Mouse (Mus musculus) kidney, embryonic 15.5 days (tissue): Measurements from ENCODE around the gene Slc25a11. TPM values are rescaled to one million over a fixed set of nuclear protein-coding genes. Genes with fewer than 3 reads are reported as not detected.

Experiments
- ATAC-seq: fragments of 200-750 bp; cut with Nextera tagmentation; replicated peaks from 2 replicates; pipeline ENCODE4 v1.8.0; 2017; ENCODE audit warnings: moderate TSS enrichment; ENCODE audit not compliant: low FRiP score
- H3K27ac ChIP-seq: fragments of 300-500 bp; sonication (generic); 2 replicates; pipeline ENCODE4 v1.5.1; 2015; ENCODE audit warnings: mild to moderate bottlenecking, inconsistent platforms
- H3K27me3 ChIP-seq: fragments of 300-500 bp; sonication (generic); 2 replicates; pipeline ENCODE4 v1.6.1; 2015; ENCODE audit warnings: inconsistent platforms
- H3K36me3 ChIP-seq: fragments of 300-500 bp; sonication (generic); 2 replicates; pipeline ENCODE4 v1.6.1; 2015; ENCODE audit warnings: inconsistent platforms
- H3K4me1 ChIP-seq: fragments of 300-500 bp; sonication (generic); 2 replicates; pipeline ENCODE4 v1.6.1; 2015; ENCODE audit warnings: inconsistent platforms
- H3K4me2 ChIP-seq: fragments of 300-500 bp; sonication (generic); 2 replicates; pipeline ENCODE4 v1.6.1; 2015; ENCODE audit warnings: moderate library complexity, mild to moderate bottlenecking, inconsistent platforms
- H3K4me3 ChIP-seq: fragments of 300-500 bp; sonication (generic); replicated peaks from 2 replicates; pipeline ENCODE4 v1.5.1; 2015; ENCODE audit warnings: mild to moderate bottlenecking, inconsistent platforms
- H3K9ac ChIP-seq: fragments of 300-500 bp; sonication (generic); 2 replicates; pipeline ENCODE4 v1.6.1; 2015; ENCODE audit warnings: mild to moderate bottlenecking, inconsistent platforms
- H3K9me3 ChIP-seq: fragments of 300-500 bp; sonication (generic); replicated peaks from 2 replicates; pipeline ENCODE4 v1.6.1; 2016; ENCODE audit warnings: inconsistent platforms
- WGBS: fragments of 180-500 bp; shearing (Covaris S2); methylation state at CpG from one replicate; pipeline ENCODE4 v1.1.7; 2015; ENCODE audit warnings: mixed read lengths; 5-methylcytosine and 5-hydroxymethylcytosine counted together
- polyA plus RNA-seq: library from polyadenylated mRNA; unstranded; fragments of >200 nt; fragmentation: Nextera tagmentation; extraction: Ambion mirVana; gene quantifications from 2 replicates; pipeline ENCODE4 v1.2.1, GENCODE M21; 2015

Gene Slc25a11
- polyA plus RNA-seq, 1 experiment from 2014 or later: 186 TPM

GRCm38 (mm10) chr11:70678576-70678975 lies 31.3 kb upstream of the Slc25a11 start:
- H3K36me3 ChIP-seq: peaks cover 81% of the 10 kb centered on the region
- H3K9ac ChIP-seq: no peak overlapping the region
- 73% methylated on average over 2 of the region's 2 CpGs for WGBS
- H3K4me3 ChIP-seq: no peak overlapping the region
- H3K4me2 ChIP-seq: no peak overlapping the region
- H3K9me3 ChIP-seq: no peaks in the 10 kb centered on the region
- ATAC-seq: no peak
- no peaks in the 10 kb centered on the region for H3K27me3 ChIP-seq
- no peak overlapping the region for H3K27ac ChIP-seq
- peaks cover 6% of the 10 kb centered on the region; the same call in 1 of the 2 replicates for H3K4me1 ChIP-seq

GRCm38 (mm10) chr11:70678092-70678491 lies 30.8 kb upstream of the Slc25a11 start:
- 81% methylated on average over 9 of the region's 9 CpGs for WGBS
- H3K4me2 ChIP-seq: no peak overlapping the region
- ATAC-seq: no peak

GRCm38 (mm10) chr11:70674501-70674900 lies 27.2 kb upstream of the Slc25a11 start:
- WGBS: 72% methylated on average over 11 of the region's 11 CpGs
- no peak overlapping the region for H3K9ac ChIP-seq
- H3K9me3 ChIP-seq: no peaks in the 10 kb centered on the region

More at GRCm38 (mm10) chr11:70678092-70678491, 30.8 kb upstream of the Slc25a11 start:
- H3K4me3 ChIP-seq: no peak overlapping the region
- H3K27ac ChIP-seq: no peak overlapping the region
- H3K4me1 ChIP-seq: peaks cover 6% of the 10 kb centered on the region; the same call in 1 of the 2 replicates
- peaks cover 77% of the 10 kb centered on the region for H3K36me3 ChIP-seq
- no peaks in the 10 kb centered on the region for H3K9me3 ChIP-seq
- no peak overlapping the region for H3K9ac ChIP-seq
- no peaks in the 10 kb centered on the region for H3K27me3 ChIP-seq

GRCm38 (mm10) chr11:70674014-70674413 lies 26.7 kb upstream of the Slc25a11 start:
- peaks cover 62% of the 10 kb centered on the region for H3K36me3 ChIP-seq
- H3K27ac ChIP-seq: no peak overlapping the region
- WGBS: 77% methylated on average over 6 of the region's 6 CpGs
- no peak overlapping the region for H3K9ac ChIP-seq
- ATAC-seq: no peak
- H3K9me3 ChIP-seq: no peaks in the 10 kb centered on the region
- no peak overlapping the region for H3K4me3 ChIP-seq
- H3K4me1 ChIP-seq: peaks cover 17% of the 10 kb centered on the region
- H3K27me3 ChIP-seq: no peaks in the 10 kb centered on the region
- no peak overlapping the region for H3K4me2 ChIP-seq

More at GRCm38 (mm10) chr11:70674501-70674900, 27.2 kb upstream of the Slc25a11 start:
- no peak overlapping the region for H3K27ac ChIP-seq
- H3K27me3 ChIP-seq: no peaks in the 10 kb centered on the region
- H3K4me3 ChIP-seq: no peak overlapping the region
- peaks cover 66% of the 10 kb centered on the region for H3K36me3 ChIP-seq
- H3K4me2 ChIP-seq: no peak overlapping the region
- peaks cover 16% of the 10 kb centered on the region for H3K4me1 ChIP-seq
- no peak for ATAC-seq

GRCm38 (mm10) chr11:70671333-70672047 lies 24.2 kb upstream of the Slc25a11 start:
- peak overlapping the region; percentile 91 for H3K4me2 ChIP-seq
- H3K4me3 ChIP-seq: 0 out of 2 replicates have a peak overlapping the region, but pooled peaks have one; percentile 2
- H3K4me1 ChIP-seq: peaks cover 35% of the 10 kb centered on the region
- H3K9me3 ChIP-seq: no peaks in the 10 kb centered on the region
- H3K36me3 ChIP-seq: peaks cover 53% of the 10 kb centered on the region
- H3K27ac ChIP-seq: peak overlapping the region; percentile 100; the same call in 1 of the 2 replicates
- H3K27me3 ChIP-seq: no peaks in the 10 kb centered on the region
- 88% methylated on average over 16 of the region's 16 CpGs for WGBS
- H3K9ac ChIP-seq: 0 out of 2 replicates have a peak overlapping the region, but pooled peaks have one; percentile 14
- ATAC-seq: no peak

GRCm38 (mm10) chr11:70670483-70670882 lies 23.2 kb upstream of the Slc25a11 start:
- peaks cover 54% of the 10 kb centered on the region for H3K36me3 ChIP-seq
- ATAC-seq: no peak
- H3K9ac ChIP-seq: peak overlapping the region; percentile 75
- H3K9me3 ChIP-seq: no peaks in the 10 kb centered on the region
- H3K4me3 ChIP-seq: peak overlapping the region; percentile 82
- WGBS: 45% methylated on average over 14 of the region's 14 CpGs
- H3K27me3 ChIP-seq: no peaks in the 10 kb centered on the region
- peak overlapping the region; percentile 91 for H3K4me2 ChIP-seq
- H3K4me1 ChIP-seq: peaks cover 35% of the 10 kb centered on the region
- peak overlapping the region; percentile 100 for H3K27ac ChIP-seq

GRCm38 (mm10) chr11:70669582-70670345 lies 22.5 kb upstream of the Slc25a11 start:
- WGBS: under 1% methylated on average over 31 of the region's 31 CpGs
- Histone ChIP-seq H3K27me3 (no peaks in the 10 kb centered on the region), H3K9ac (peak overlapping the region; percentile 75), H3K4me2 (peak overlapping the region; percentile 91), H3K36me3 (peaks cover 54% of the 10 kb centered on the region), H3K9me3 (no peaks in the 10 kb centered on the region), H3K27ac (peak overlapping the region; percentile 100), H3K4me3 (peak overlapping the region; percentile 82), H3K4me1 (peaks cover 35% of the 10 kb centered on the region)
- peak; percentile 22 for ATAC-seq

- WGBS: under 1% methylated on average over 44 of the region's 44 CpGs
- Histone ChIP-seq H3K27ac (peak within 1 kb of the TSS; percentile 100), H3K27me3 (no peaks in the 10 kb centered on the region), H3K4me3 (peak within 1 kb of the TSS; percentile 82), H3K4me1 (peaks cover 35% of the 10 kb centered on the region), H3K9me3 (no peaks in the 10 kb centered on the region), H3K4me2 (peak within 1 kb of the TSS; percentile 91), H3K36me3 (peaks cover 54% of the 10 kb centered on the region), H3K9ac (peak within 1 kb of the TSS; percentile 75)
- peak; percentile 97 for ATAC-seq
These were observed 21.7 kb upstream of the Slc25a11 start, which contains the start of gene Spag7 for GRCm38 (mm10) chr11:70668771-70669505. Gene Spag7 (minus strand): TSS chr11:70669416.

- WGBS: under 1% methylated on average over 15 of the region's 15 CpGs
- peak overlapping the region; percentile 91 for H3K4me2 ChIP-seq
- no peaks in the 10 kb centered on the region for H3K9me3 ChIP-seq
- no peaks in the 10 kb centered on the region for H3K27me3 ChIP-seq
- peaks cover 35% of the 10 kb centered on the region for H3K4me1 ChIP-seq
- H3K27ac ChIP-seq: peak overlapping the region; percentile 100
- peak overlapping the region; percentile 82 for H3K4me3 ChIP-seq
- H3K9ac ChIP-seq: peak overlapping the region; percentile 60
- peaks cover 55% of the 10 kb centered on the region for H3K36me3 ChIP-seq
- no peak; the same call in 1 of the 2 replicates for ATAC-seq
These were observed 21.1 kb upstream of the Slc25a11 start for GRCm38 (mm10) chr11:70668335-70668770.

GRCm38 (mm10) chr11:70667271-70668150 lies 20.2 kb upstream of the Slc25a11 start:
- no peaks in the 10 kb centered on the region for H3K9me3 ChIP-seq
- peaks cover 35% of the 10 kb centered on the region for H3K4me1 ChIP-seq
- H3K27me3 ChIP-seq: no peaks in the 10 kb centered on the region
- H3K4me2 ChIP-seq: peak overlapping the region; percentile 91
- H3K4me3 ChIP-seq: peak overlapping the region; percentile 82
- 60% methylated on average over 14 of the region's 14 CpGs for WGBS
- peaks cover 59% of the 10 kb centered on the region for H3K36me3 ChIP-seq
- H3K9ac ChIP-seq: peak overlapping the region; percentile 60
- ATAC-seq: no peak
- peak overlapping the region; percentile 100 for H3K27ac ChIP-seq

GRCm38 (mm10) chr11:70666687-70667086 lies 19.4 kb upstream of the Slc25a11 start:
- H3K4me1 ChIP-seq: peaks cover 35% of the 10 kb centered on the region
- H3K4me2 ChIP-seq: no peak overlapping the region
- peaks cover 60% of the 10 kb centered on the region for H3K36me3 ChIP-seq
- H3K9ac ChIP-seq: no peak overlapping the region
- 0 out of 2 replicates have a peak overlapping the region, but pooled peaks have one; percentile 3 for H3K27ac ChIP-seq
- H3K4me3 ChIP-seq: no peak overlapping the region
- ATAC-seq: no peak
- WGBS: 96% methylated on average over 8 of the region's 8 CpGs
- H3K9me3 ChIP-seq: no peaks in the 10 kb centered on the region
- H3K27me3 ChIP-seq: no peaks in the 10 kb centered on the region
